Mouse (Mus musculus): ENCODE results near the gene Mta1. TPM values are rescaled to one million over a fixed set of nuclear protein-coding genes. Genes with fewer than 3 reads are reported as not detected.

Gene Mta1
- polyA plus RNA-seq, 1 experiment from 2014 or later = 12.1 TPM

DNA sequence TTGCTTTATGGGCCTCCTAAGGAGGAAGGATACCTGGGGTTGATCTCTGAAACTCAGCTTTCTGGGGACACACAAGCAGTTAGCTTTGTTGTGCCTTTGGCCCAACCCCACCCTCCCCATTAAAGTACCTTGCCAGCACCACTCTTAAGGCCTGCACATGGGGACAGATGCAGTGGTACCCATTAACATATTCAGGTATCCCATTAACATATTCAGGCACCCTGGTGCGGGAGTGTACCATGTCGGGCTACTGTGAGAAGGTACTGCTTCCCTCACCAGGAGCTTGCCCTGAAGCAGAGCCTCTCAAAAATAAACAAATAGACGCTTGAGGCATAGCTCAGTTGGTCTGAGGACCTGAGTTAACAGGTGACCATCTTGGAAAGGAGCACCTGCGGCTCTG, 10.1 kb upstream of the Mta1 start:
- Histone ChIP-seq H3K9me3 (replicated peaks; ENCODE audit: control insufficient read depth, low read length) (no peaks in the 10 kb centered on the region), H3K9ac (ENCODE audit: low read length) (no peak overlapping the region), H3K4me2 (ENCODE audit: low read depth, low read length) (no peak overlapping the region), H3K27me3 (ENCODE audit: control insufficient read depth, insufficient read depth, low read length) (no peaks in the 10 kb centered on the region), H3K36me3 (ENCODE audit: control insufficient read depth, insufficient read depth) (no peaks in the 10 kb centered on the region), H3K4me3 (ENCODE audit: low read length) (no peak overlapping the region), H3K27ac (ENCODE audit: low read length) (no peak overlapping the region), H3K4me1 (ENCODE audit: control insufficient read depth, insufficient read depth, low read length) (no peaks in the 10 kb centered on the region)
- no peak for ATAC-seq (replicated peaks; ENCODE audit: extremely low read depth, insufficient read depth, low FRiP score)
- 50% methylated on average over 4 of the region's 4 CpGs for WGBS

DNA sequence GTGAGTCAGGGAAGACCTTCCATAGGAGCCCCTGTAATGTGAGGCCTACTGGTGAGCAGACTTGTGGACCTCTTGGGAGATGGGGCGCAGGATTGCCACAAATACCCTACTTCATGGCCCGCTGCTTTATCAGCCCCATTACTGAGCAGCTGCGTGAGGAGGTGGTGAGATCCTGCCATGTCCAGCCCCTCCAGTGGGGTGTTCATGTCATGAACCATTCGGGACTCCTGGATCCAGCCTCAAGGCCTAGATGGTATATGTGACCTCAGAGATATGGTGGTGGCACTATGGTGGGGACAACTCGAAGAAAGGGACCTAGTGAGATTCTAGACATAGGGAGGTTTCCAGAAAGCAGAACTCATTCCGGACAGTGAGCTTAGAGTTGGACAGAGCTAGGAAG, 9.0 kb upstream of the Mta1 start:
- ATAC-seq (replicated peaks; ENCODE audit: extremely low read depth, insufficient read depth, low FRiP score) = no peak
- WGBS = 86% methylated on average over 6 of the region's 6 CpGs
- Histone ChIP-seq H3K36me3 (ENCODE audit: control insufficient read depth, insufficient read depth) (no peaks in the 10 kb centered on the region), H3K9ac (ENCODE audit: low read length) (no peak overlapping the region), H3K27ac (ENCODE audit: low read length) (no peak overlapping the region), H3K27me3 (ENCODE audit: control insufficient read depth, insufficient read depth, low read length) (no peaks in the 10 kb centered on the region), H3K4me1 (ENCODE audit: control insufficient read depth, insufficient read depth, low read length) (no peaks in the 10 kb centered on the region), H3K4me2 (ENCODE audit: low read depth, low read length) (no peak overlapping the region), H3K9me3 (replicated peaks; ENCODE audit: control insufficient read depth, low read length) (no peaks in the 10 kb centered on the region), H3K4me3 (ENCODE audit: low read length) (no peak overlapping the region)

- no peak overlapping the region for H3K27ac ChIP-seq (ENCODE audit: low read length)
- no peak overlapping the region for H3K4me2 ChIP-seq (ENCODE audit: low read depth, low read length)
- H3K4me1 ChIP-seq (ENCODE audit: control insufficient read depth, insufficient read depth, low read length) = no peaks in the 10 kb centered on the region
- H3K9me3 ChIP-seq (replicated peaks; ENCODE audit: control insufficient read depth, low read length) = no peaks in the 10 kb centered on the region
- no peak for ATAC-seq (replicated peaks; ENCODE audit: extremely low read depth, insufficient read depth, low FRiP score)
- 78% methylated on average over 17 of the region's 17 CpGs for WGBS
- H3K9ac ChIP-seq (ENCODE audit: low read length) = no peak overlapping the region
- no peaks in the 10 kb centered on the region for H3K27me3 ChIP-seq (ENCODE audit: control insufficient read depth, insufficient read depth, low read length)
- no peaks in the 10 kb centered on the region for H3K36me3 ChIP-seq (ENCODE audit: control insufficient read depth, insufficient read depth)
- no peak overlapping the region for H3K4me3 ChIP-seq (ENCODE audit: low read length)
Measured at GRCm38 (mm10) chr12:113090053-113090452, 8.0 kb upstream of the Mta1 start.

GRCm38 (mm10) chr12:113097040-113097439, 1.0 kb upstream of the Mta1 start:
- Histone ChIP-seq H3K9me3 (replicated peaks; ENCODE audit: control insufficient read depth, low read length) (no peaks in the 10 kb centered on the region), H3K9ac (ENCODE audit: low read length) (no peak overlapping the region), H3K36me3 (ENCODE audit: control insufficient read depth, insufficient read depth) (no peaks in the 10 kb centered on the region), H3K4me2 (ENCODE audit: low read depth, low read length) (no peak overlapping the region), H3K4me1 (ENCODE audit: control insufficient read depth, insufficient read depth, low read length) (peaks cover 28% of the 10 kb centered on the region), H3K27ac (ENCODE audit: low read length) (no peak overlapping the region), H3K4me3 (ENCODE audit: low read length) (no peak overlapping the region), H3K27me3 (ENCODE audit: control insufficient read depth, insufficient read depth, low read length) (no peaks in the 10 kb centered on the region)
- ATAC-seq (replicated peaks; ENCODE audit: extremely low read depth, insufficient read depth, low FRiP score) = no peak
- 75% methylated on average over 5 of the region's 5 CpGs for WGBS

DNA sequence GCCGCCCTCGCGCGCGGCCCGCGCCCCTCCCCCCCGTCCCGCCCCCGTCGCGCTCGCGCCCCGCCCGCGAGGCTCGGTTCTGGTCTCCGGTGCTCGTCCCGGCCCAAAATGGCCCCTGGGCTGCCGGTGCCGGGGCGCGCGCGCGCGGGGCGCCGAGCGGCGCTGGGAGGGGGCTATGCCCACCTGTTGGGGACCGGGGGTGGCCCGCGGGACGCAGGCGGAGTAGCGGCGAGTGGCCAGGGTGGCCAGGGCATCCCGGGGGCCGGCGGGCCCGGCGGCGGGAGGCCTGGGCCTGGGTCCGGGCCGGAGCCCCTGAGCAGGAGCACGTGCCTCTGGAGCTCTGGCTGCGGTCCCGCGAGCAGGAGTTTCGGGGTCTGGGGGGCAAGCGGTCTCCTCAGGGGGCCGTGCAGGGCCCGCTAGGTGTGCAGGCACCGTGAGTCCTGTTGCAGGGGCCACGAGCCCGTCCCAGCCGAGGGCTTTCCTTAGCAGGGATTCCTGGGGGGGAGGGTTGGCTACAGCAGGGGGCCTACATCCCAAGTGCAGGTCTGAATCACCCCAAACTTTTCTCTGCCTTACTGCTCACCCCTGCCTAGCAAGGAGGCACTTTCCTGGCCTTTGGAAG, 563 bp downstream of the Mta1 start:
- WGBS = under 1% methylated on average over 52 of the region's 60 CpGs
- Histone ChIP-seq H3K4me3 (ENCODE audit: low read length) (peak overlapping the region; percentile 94), H3K27me3 (ENCODE audit: control insufficient read depth, insufficient read depth, low read length) (no peaks in the 10 kb centered on the region)

DNA sequence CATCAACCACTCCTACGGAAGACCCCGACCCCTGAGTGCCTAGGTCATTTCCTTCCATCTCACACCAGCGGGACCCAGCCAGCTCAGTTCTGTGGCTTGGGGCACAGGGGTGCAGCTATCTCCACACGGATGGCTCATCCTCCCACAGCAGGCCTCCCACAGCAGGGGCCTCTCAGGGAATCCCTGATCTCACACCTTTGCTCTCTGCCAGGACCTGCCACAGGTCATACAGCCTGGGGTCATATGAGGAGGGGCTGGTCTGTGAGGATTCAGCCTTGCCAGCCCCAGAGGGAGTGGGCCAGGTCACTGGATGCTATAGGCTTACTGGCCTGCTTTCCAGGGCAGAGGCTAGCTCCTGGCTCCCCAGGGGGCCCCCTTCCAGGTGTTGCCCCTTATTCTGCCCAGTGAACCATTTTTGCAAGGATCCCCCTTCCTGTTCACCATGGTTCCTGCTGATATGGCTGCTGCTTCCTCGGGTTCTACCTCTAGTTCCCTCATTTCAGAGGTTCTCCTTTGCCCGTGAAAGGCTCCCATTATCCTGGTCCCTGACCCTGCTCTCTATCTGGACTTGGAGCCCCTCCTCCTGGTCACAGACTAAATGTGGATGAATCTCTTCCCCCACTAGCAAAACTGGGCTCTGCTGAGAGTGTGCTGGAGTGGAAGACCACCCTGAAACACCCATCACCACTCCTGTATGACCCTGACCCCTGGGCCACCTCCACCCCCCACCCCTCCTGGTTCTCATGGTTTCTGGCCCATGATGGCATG, 1.6 kb downstream of the Mta1 start:
- H3K4me3 ChIP-seq (ENCODE audit: low read length) = peak overlapping the region; percentile 94
- H3K4me2 ChIP-seq (ENCODE audit: low read depth, low read length) = peak overlapping the region; percentile 74
- peaks cover 39% of the 10 kb centered on the region for H3K4me1 ChIP-seq (ENCODE audit: control insufficient read depth, insufficient read depth, low read length)
- H3K36me3 ChIP-seq (ENCODE audit: control insufficient read depth, insufficient read depth) = no peaks in the 10 kb centered on the region
- peak overlapping the region; percentile 98 for H3K9ac ChIP-seq (ENCODE audit: low read length)
- 29% methylated on average over 6 of the region's 6 CpGs for WGBS
- no peak for ATAC-seq (replicated peaks; ENCODE audit: extremely low read depth, insufficient read depth, low FRiP score)
- H3K27me3 ChIP-seq (ENCODE audit: control insufficient read depth, insufficient read depth, low read length) = no peaks in the 10 kb centered on the region
- no peak overlapping the region for H3K27ac ChIP-seq (ENCODE audit: low read length)
- no peaks in the 10 kb centered on the region for H3K9me3 ChIP-seq (replicated peaks; ENCODE audit: control insufficient read depth, low read length)

More for the DNA sequence above, 563 bp downstream of the Mta1 start:
- no peak; the same call in 1 of the 2 replicates for ATAC-seq (replicated peaks; ENCODE audit: extremely low read depth, insufficient read depth, low FRiP score)
- H3K27ac ChIP-seq (ENCODE audit: low read length) = peak overlapping the region; percentile 83
- H3K4me1 ChIP-seq (ENCODE audit: control insufficient read depth, insufficient read depth, low read length) = peaks cover 36% of the 10 kb centered on the region
- peak overlapping the region; percentile 74 for H3K4me2 ChIP-seq (ENCODE audit: low read depth, low read length)
- H3K9ac ChIP-seq (ENCODE audit: low read length) = peak overlapping the region; percentile 98
- no peaks in the 10 kb centered on the region for H3K9me3 ChIP-seq (replicated peaks; ENCODE audit: control insufficient read depth, low read length)
- H3K36me3 ChIP-seq (ENCODE audit: control insufficient read depth, insufficient read depth) = no peaks in the 10 kb centered on the region

DNA sequence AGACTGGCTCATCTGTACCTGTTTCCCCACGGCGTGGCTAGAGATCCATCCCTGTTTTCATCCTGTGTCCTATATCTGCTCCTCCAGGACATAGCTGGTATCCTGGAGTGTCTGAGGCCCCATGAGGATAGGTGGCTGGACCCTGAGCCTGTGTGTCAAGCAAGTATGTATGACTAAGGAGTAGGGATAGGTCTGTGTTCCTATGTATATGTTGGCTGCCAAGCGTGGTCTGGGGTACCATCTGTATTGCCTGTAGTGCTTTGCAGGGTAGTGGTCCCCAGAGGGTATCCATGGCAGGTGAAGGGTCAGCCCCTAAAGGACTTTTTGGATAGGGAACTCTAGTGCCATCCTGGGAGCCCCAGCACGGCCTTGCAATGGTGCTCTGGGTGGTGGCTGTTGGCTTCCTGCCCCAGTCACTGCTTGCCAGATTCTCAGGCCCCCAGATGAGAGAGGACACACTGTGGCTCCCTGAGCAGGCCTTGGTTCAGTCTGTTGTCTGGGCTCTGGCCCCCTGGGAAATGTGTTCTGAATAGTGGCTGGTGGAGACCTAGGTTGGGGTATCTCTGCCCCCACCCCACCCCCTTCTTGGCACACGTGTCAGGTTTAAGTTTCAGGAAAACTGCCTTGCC, 2.5 kb downstream of the Mta1 start:
- no peaks in the 10 kb centered on the region for H3K27me3 ChIP-seq (ENCODE audit: control insufficient read depth, insufficient read depth, low read length)
- 59% methylated on average over 5 of the region's 5 CpGs for WGBS
- H3K36me3 ChIP-seq (ENCODE audit: control insufficient read depth, insufficient read depth) = no peaks in the 10 kb centered on the region
- H3K4me2 ChIP-seq (ENCODE audit: low read depth, low read length) = peak overlapping the region; percentile 12; the same call in 1 of the 2 replicates
- peak overlapping the region; percentile 67 for H3K27ac ChIP-seq (ENCODE audit: low read length)
- H3K9me3 ChIP-seq (replicated peaks; ENCODE audit: control insufficient read depth, low read length) = no peaks in the 10 kb centered on the region
- H3K9ac ChIP-seq (ENCODE audit: low read length) = peak overlapping the region; percentile 46
- H3K4me3 ChIP-seq (ENCODE audit: low read length) = no peak overlapping the region
- no peak for ATAC-seq (replicated peaks; ENCODE audit: extremely low read depth, insufficient read depth, low FRiP score)
- peaks cover 39% of the 10 kb centered on the region for H3K4me1 ChIP-seq (ENCODE audit: control insufficient read depth, insufficient read depth, low read length)

DNA sequence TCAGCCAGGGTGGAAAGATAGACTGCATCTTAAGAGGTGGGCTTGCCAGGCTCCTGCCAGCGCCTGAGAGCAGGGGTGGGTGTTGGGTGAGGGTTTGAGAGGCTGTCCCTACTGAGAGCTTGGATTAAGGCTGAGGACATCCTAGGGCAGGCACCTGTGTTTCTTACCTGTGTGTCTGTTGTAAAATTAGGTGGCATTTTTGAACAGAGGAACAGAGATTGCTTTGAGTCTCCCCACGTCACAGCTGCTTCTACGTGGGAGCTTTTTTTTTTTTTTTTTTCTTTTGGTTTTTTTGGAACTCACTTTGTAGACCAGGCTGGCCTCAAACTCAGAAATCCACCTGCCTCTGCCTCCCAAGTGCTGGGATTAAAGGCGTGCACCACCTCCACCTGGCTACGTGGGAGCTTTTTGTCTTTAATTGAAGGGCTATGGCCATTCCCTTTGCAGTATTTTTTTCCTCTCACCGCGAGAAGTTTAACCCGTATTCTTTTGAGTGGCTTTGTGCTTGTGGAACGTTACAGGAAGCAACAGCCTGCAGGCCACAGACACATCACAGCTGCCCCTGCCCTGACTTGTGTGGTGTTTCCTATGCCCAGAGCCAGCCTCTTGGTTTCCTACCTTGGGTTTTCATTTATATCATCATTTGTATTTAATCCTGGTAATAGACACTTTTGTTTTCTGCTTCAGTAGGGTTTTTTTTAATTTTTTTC, 3.3 kb downstream of the Mta1 start:
- Histone ChIP-seq H3K4me2 (ENCODE audit: low read depth, low read length) (no peak overlapping the region), H3K27me3 (ENCODE audit: control insufficient read depth, insufficient read depth, low read length) (no peaks in the 10 kb centered on the region), H3K36me3 (ENCODE audit: control insufficient read depth, insufficient read depth) (0 out of 2 replicates have a peak, but pooled peaks cover 3% of the 10 kb centered on the region), H3K27ac (ENCODE audit: low read length) (peak overlapping the region; percentile 67), H3K9me3 (replicated peaks; ENCODE audit: control insufficient read depth, low read length) (no peaks in the 10 kb centered on the region), H3K4me3 (ENCODE audit: low read length) (no peak overlapping the region), H3K4me1 (ENCODE audit: control insufficient read depth, insufficient read depth, low read length) (peaks cover 42% of the 10 kb centered on the region), H3K9ac (ENCODE audit: low read length) (peak overlapping the region; percentile 46)
- 74% methylated on average over 9 of the region's 9 CpGs for WGBS
- ATAC-seq (replicated peaks; ENCODE audit: extremely low read depth, insufficient read depth, low FRiP score) = no peak

All from heart, embryonic 16.5 days (tissue).